Mouse (Mus musculus) layer of hippocampus, adult 18-20 months (tissue): ENCODE data around the gene Fbxo21. TPM values are rescaled to one million over a fixed set of nuclear protein-coding genes. Genes with fewer than 3 reads are reported as not detected.

ENCODE experiments used
- DNase-seq, 2 experiments: peaks; one replicate each; pipeline ENCODE4 v3.0.0; 2022; ENCODE audit warnings: low spot score in 2 of 2
- total RNA-seq, 2 experiments: library from RNA; stranded (reverse); gene quantifications; 2 replicates each; pipeline ENCODE4 v1.2.3; 2021

Fbxo21 gene
- total RNA-seq, 2 experiments from 2014 or later: 160 to 163 TPM

DNA sequence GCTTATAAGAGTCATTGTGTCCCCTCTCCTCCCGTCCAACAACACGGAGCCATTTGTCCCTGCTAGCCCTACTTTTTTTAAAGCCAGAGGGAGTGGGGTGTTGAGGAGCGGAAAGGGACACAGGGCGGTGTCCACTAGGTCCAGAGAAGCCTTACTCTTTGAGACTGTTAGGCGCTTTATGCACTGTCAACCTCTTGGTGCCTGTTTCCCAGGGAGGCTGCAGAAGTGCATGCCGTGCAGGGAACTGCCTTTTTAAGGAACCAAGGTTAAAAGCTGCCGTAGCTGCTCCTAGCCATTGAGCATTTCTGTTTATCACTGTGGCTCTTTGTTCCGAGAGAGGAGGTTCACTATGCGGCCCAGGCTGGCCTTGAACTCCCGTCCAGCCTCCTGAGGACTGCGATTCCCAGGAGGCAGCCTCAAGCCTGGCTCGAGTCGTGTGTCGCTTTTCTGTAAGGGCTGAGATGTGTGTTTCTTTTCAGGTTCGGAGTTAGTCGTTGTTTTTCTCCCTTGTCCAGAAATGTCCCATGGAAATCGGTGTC lies 1.7 kb downstream of the Fbxo21 start:
- no peak for DNase-seq

- no peak for DNase-seq
Observed at GRCm38 (mm10) chr5:117979082-117979481, 2.6 kb downstream of the Fbxo21 start.

DNA sequence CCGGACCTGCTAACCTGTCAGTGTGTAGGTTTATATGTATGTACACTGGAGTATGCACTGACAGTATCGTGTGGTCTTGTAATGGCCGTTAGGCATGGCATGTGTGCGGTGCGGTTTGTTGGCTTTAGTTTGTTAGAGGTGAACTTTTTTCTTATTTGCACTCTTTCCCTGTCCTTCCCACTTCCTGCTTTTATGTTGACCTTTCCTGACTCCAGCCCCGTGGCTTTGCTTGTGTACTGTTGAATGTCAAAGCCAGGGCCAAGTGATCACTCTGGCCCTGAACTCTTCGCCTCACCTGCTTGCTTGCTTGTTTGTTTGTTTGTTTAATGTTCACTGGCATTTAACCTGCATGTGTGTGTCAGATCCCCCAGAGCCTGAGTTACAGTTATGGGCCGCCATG lies 4.4 kb downstream of the Fbxo21 start:
- DNase-seq: no peak

- DNase-seq: no peak
Observed at GRCm38 (mm10) chr5:117981943-117982342, 5.4 kb downstream of the Fbxo21 start.

DNA sequence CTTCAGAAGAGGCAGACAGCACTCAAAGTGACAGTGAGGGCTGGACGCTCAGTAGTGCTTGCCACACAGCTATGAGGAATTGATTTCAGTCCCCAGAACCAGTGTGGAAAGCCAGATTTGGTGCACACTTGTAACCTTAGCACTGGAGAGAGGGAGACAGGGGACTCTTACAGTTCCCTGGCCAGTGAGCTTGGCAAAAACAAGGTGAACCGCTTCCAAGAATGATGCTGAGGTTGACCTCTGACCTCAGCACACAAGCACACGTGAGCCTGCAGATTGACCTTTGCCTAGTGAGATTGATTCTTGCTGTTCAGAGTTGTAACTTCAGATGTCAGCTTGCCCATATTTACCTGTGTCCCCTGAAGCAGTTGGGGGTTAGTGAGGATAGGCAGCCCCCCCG lies 9.8 kb downstream of the Fbxo21 start:
- no peak for DNase-seq

DNA sequence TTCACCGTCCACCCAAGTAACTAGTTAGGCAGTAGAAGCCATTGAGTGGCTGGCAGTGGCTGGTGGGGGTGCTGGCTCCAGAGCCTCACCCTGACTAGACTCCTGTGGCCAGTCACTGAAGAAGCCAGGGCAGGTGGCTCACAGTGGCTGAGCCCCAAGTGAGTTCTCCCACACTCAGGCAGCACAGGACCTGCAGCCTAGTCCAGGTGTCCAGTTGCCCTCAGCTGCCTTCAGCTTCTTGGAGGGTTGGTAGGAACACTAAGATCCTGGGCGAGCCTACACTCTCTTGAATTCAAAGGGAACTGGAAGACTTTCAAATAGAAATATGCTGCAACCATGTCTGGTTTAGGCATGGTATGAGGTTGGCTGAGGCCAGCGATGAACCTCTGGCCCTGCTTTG lies 11.4 kb downstream of the Fbxo21 start:
- DNase-seq: no peak

- DNase-seq: no peak
Observed at GRCm38 (mm10) chr5:117988367-117988766, 11.8 kb downstream of the Fbxo21 start.

GRCm38 (mm10) chr5:117989773-117990172 lies 13.2 kb downstream of the Fbxo21 start:
- no peak for DNase-seq

- no peak for DNase-seq
Observed at GRCm38 (mm10) chr5:117990957-117991356, 14.4 kb downstream of the Fbxo21 start.

DNA sequence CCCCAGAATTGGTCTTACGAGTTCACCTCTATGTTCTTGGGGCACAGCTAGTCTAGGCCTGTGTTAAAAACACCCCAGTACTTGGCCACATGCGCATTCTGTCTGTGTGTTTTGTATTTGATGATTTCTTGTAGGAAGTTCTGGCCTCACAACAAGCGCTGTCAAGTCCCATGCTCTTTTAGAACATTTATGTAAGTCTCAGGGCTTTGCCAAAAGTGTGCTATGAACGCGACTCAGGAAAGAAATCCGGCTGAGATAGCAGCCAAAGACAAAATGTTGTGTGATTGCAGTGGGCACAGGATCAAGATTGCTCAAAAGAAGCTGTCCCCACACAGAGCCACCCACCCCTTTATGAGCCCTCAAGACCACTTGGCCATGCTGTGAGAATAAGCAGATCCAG lies 17.0 kb downstream of the Fbxo21 start:
- peak in 1 of 2 experiments; percentile 75 for DNase-seq

DNA sequence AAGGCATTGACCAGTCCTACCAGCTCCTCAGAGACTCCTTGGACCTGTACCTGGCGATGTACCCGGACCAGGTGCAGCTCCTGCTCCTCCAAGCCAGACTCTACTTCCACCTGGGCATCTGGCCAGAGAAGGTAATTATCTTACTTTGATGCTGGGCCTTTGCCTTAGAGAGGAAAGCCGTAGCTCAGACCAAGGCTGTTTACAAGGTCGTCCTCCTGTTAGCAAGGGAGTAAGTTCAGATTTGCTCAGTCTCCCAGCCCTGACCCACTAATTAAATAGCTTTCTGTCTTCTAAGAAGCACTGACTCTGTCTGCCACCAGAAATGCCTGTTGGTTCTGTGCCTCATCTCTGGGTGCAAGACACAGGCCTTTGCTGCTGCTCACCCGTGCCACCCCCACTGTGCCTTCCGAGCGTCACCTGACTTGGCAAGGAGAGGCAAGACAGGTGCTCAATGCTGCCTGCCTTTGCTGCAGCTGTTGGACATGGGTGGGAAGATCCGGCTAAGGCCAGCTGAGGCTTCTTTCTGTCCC lies 18.9 kb downstream of the Fbxo21 start:
- no peak for DNase-seq

DNA sequence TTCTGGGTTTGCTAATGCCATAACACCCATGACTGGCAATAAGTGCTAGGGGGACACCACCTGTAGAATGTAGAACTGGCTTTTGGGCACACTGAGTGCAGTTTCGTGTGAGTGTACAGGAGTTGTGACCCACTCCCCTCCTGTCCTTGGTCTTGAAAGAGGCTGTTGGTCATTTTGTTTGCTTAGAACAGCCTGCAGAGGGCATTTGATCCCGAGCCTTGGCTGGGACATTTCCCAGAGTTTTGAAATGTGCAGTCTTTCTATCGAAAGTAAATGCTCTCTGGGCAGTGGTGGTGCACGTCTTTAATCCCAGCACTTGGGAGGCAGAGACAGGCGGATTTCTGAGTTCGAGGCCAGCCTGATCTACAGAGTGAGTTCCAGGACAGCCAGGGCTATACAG lies 19.4 kb downstream of the Fbxo21 start:
- no peak for DNase-seq

- no peak for DNase-seq
Observed at GRCm38 (mm10) chr5:117996581-117996980, 20.1 kb downstream of the Fbxo21 start.

- DNase-seq: no peak
Observed at GRCm38 (mm10) chr5:117997434-117997970, 21.0 kb downstream of the Fbxo21 start.

- DNase-seq: no peak
Observed at GRCm38 (mm10) chr5:117999061-117999460, 22.5 kb downstream of the Fbxo21 start.

GRCm38 (mm10) chr5:117999584-117999983 lies 23.1 kb downstream of the Fbxo21 start:
- DNase-seq: peak; percentile 70 to 72

- DNase-seq: peak; percentile 45 to 83
Observed at GRCm38 (mm10) chr5:118002059-118002458, 25.5 kb downstream of the Fbxo21 start.

GRCm38 (mm10) chr5:118004619-118005018 lies 28.1 kb downstream of the Fbxo21 start:
- DNase-seq: peak; percentile 58 to 80

- no peak for DNase-seq
Observed at GRCm38 (mm10) chr5:118005728-118006127, 29.2 kb downstream of the Fbxo21 start.

DNA sequence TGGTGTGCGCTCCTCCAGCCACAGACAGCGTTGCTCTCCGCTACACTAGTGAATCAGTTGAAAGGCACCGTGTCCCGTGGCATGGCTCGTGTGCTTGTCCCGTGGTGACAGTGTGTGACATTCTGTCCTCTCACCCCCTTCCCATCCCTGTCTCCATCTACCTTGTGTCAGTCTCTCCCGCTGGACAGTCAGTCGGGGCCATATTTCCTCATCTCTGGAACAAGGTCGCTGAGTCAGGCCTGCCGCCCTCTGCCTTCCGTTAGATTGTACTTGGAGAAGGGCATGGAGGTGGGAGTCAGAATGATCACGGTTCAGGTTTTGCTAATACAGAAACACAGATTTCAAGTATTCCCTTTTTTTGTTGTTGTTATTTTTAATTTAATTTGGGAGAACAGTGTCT lies 31.8 kb downstream of the Fbxo21 start:
- DNase-seq: no peak

GRCm38 (mm10) chr5:118010872-118011271 lies 34.3 kb downstream of the Fbxo21 start:
- no peak for DNase-seq

DNA sequence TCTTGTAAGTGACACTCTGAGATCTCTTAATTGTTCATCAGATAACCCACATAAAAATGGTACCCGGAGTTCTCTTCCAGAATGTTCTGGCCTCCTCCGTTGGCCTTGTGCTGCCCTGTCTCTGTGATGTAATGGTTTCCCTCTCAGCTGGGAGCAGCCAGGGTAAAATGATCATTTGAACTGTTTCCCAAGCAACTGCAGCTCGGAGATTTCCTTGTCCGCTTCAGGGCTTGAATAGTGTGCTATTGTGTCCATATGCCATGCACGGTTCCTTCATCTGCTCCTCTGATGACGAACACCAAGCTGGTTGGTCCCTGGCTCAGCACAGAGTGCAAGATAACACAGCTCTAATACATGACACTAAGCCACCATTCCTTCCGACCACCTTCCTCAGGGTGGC lies 35.3 kb downstream of the Fbxo21 start:
- DNase-seq: no peak

DNA sequence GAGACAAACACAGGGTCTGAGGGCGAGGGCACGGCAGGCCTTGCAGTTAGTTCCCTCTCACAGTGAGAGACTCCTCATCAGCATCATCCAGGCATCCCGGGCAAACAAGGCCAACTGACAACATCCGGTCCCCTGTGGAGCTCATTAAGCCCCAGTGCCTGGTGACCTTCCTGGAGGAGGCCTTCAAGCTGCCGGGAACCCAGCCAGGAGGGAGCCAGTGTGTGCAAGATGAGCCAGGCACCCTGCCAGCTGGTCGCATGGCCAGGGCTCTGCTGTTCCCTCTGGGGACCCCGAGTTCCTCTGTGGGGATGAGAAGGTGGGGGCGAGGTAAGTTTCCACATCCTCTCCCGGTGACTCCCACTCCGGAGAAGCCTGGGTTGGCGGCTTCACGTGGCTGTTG lies 38.5 kb downstream of the Fbxo21 start:
- no peak for DNase-seq
